Mouse (Mus musculus) T-helper 2 cell (primary cell): ENCODE results near the gene Nop53.

ENCODE experiments used
- in situ Hi-C: fragments of 300-600 bp; cut with MboI, MseI; formaldehyde crosslinking; loops from one replicate; pipeline ENCODE4 v1.15.1; 2025; ENCODE audit warnings: high pct_unique_total_duplicates

The Nop53 gene

GRCm38 (mm10) chr7:15945721-15946536 lies at the start of gene Nop53:
Nop53 (minus strand) TSS chr7:15946074.
- in situ Hi-C loops = loop anchor here (25.0 kb wide), 1 partner anchor 941 kb away; the partner anchor contains the start of genes Dact3 and Gng8

DNA sequence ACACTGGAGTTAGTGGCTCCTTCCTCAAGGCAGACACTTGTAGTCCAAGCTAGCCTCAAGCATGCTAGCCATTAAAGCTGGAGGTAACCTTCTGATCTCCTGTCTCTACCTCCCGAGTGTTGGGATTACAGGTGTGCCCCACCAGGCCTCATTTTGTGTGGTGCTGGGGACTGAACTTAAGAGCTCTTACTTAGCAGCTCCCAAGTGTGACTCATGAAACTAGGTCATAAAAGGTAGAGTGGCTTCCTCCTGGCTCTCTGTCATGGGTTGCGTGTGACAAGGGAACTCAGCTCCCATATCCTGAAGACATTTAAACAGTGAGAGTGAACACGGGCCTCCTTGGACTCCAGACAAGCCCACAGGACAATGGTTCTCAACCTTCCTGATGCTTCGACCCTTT lies 47.9 kb upstream of the Nop53 start:
- in situ Hi-C loops = no loop called here

DNA sequence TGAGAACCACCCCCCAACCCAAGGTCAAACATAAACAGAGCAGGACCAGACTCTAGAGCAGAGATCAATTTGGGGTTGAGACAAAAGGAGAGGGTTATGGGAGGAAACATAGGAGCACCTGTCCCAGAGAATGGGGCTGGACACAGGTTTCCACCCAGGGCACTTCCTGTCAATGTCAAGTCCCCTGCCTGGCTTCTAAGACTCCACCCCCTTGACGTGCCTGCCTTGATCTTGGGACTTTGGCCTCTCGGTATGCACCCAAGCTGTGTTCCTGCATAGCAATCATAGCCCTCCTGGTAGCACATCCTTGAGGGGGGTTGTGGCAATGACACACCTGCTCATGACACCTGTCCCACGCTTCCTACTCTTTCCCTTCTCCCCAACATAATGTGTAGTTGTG lies 47.3 kb upstream of the Nop53 start:
- in situ Hi-C loops = no loop called here

DNA sequence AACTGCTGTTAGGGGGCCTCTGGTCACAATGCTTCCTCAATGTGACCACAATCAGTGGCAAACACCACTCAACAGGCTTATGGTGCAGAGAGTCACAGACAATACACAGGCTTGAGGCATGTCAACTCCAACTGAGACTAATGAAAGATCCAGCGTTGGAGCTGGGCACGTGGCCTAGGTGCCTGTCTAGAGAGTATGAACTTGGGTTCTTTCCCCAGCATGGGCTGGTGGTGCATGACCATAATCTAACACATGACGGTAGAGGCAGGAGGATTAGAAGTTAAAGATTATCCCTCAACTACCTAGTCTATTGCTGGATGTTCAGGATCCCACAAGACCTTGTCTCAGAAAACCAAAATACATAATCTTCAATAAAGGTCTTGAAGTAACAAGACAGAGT lies 45.9 kb upstream of the Nop53 start:
- in situ Hi-C loops = no loop called here

DNA sequence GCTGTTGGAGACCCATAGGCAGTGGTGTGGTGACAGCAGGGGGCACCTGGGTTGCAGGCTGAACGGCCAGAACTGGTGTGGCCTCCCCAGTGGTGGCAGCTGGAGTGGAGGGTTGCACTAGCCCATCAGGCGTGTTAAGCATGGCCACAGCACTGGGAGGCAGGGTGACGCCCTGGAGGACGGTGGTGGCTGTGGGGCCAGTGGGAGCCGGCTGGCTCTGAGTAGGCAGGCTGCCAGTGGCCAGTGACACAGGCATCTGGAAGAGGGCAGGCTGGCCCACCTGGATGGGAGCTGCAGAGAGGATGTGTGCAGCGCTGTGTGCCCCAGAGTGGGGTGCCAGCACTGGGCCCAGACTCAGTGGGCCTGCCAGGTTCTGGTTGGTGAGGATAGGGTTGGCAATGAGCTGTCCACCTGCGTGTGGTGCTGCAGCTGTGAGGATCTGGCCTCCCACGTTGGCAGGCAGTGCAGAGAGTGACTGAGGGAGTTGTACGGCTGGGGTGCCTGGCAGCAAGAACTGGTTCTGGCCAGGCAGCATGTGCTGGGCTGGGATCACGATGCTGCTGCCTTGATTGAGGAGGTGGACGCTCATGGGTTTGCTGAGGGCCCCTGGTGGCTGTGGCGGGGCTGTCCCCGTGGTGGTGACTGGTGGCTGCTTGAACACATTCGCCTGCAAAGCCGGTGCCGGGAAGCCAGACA lies 41.9 kb upstream of the Nop53 start:
- in situ Hi-C loops = no loop called here

- in situ Hi-C loops = loop anchor here (5.0 kb wide), 1 partner anchor 74 kb away; no protein-coding TSS in a partner anchor
Measured at GRCm38 (mm10) chr7:15982729-15983407, 37.0 kb upstream of the Nop53 start.

DNA sequence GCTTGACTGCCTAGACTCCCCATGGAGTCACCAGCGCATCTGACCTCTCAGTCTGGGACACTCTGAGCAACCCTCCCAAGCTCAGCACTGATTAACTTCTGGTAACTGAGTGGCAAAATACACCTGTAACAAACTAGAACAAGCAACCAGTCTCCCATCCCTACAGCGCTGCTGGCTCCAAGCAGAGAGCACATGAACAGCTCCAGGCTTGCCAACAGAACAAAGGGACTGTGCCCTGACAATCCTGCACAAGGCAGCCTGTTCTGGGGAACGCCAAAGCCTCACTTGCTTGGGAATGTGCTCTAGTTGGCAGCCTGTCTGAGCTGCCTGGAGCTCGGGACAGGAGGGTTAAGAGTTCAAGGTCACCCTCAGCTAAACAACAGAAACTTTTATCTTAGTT lies 35.7 kb upstream of the Nop53 start:
- in situ Hi-C loops = loop anchor here (5.0 kb wide), 1 partner anchor 76 kb away; no protein-coding TSS in a partner anchor

GRCm38 (mm10) chr7:15980246-15980645 lies 34.4 kb upstream of the Nop53 start:
- in situ Hi-C loops = loop anchor here (5.0 kb wide), 1 partner anchor 77 kb away; no protein-coding TSS in a partner anchor

- in situ Hi-C loops = no loop called here
Measured at GRCm38 (mm10) chr7:15975904-15976303, 30.0 kb upstream of the Nop53 start.

DNA sequence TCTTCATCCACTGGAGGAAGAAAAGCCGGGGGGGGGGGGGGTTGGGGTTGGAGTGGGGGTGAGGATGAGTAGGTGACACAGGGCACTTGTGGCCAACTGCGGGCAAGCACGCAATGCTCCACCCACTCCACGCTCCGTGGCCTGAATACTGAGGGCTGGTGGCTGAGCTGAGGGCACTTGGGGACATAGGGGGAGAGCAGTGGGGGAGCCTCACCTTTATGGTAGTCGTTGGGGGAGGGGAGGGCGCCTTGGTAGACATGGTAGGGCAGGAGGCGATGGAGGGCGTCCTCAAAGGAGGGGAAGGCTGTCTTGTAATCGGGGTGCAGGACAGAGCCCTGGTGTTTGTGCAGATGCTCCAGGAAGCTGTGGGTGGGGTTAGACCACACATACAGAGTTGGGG lies 29.6 kb upstream of the Nop53 start:
- in situ Hi-C loops = no loop called here

DNA sequence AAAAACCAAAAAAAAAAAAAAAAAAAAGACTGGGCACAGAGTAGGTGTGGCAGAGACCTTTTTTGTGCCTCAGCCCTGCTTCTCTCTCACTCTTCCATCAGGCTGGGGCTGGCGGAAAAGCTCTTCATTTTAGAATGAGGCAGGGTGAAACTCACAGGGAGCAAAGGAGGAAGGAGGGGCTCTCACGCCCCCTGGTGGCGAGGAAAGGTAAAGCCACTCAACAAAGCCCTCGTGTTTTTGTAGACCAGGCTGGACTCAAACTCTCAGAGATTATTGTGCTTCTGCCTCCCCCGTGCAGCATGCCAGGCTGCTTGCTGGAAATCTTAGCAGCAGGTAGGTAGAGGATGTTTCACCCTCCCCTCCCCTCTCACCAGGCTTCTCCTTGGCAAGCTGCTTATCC lies 28.8 kb upstream of the Nop53 start:
- in situ Hi-C loops = loop anchor here (5.0 kb wide), 2 partner anchors 38 to 42 kb away; no protein-coding TSS in a partner anchor

GRCm38 (mm10) chr7:15972247-15972646 lies 26.4 kb upstream of the Nop53 start:
- in situ Hi-C loops = loop anchor here (5.0 kb wide), 2 partner anchors 40 kb away; no protein-coding TSS in a partner anchor

- in situ Hi-C loops = loop anchor here (5.0 kb wide), 2 partner anchors 37 to 43 kb away; no protein-coding TSS in a partner anchor
Measured at GRCm38 (mm10) chr7:15969674-15970073, 23.8 kb upstream of the Nop53 start.

- in situ Hi-C loops = no loop called here
Measured at GRCm38 (mm10) chr7:15968322-15968721, 22.4 kb upstream of the Nop53 start.

DNA sequence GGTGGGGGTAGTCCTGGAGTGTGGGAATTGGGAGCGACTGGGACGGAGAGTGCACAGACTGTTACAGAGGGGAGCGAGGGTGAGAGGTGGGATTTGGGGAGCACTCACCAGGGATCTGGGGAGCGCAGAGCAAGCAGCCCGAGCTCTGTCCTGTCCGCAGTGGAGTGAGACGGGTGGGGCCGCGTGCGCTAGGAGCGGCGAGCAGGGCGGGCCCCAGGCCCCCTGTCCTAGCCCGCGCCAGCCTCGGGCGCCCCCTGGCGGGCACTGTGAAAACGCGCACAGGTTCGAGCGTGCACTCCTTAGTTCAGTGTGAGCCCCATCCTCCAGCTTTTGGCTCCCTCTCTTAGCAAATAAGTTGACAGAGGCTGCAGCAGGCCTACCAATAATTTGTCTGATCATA lies 21.4 kb upstream of the Nop53 start, which contains the start of gene Ehd2:
Gene Ehd2, minus strand, starts transcription at position 256 of the 400 bp plus-strand sequence.
- in situ Hi-C loops = no loop called here

DNA sequence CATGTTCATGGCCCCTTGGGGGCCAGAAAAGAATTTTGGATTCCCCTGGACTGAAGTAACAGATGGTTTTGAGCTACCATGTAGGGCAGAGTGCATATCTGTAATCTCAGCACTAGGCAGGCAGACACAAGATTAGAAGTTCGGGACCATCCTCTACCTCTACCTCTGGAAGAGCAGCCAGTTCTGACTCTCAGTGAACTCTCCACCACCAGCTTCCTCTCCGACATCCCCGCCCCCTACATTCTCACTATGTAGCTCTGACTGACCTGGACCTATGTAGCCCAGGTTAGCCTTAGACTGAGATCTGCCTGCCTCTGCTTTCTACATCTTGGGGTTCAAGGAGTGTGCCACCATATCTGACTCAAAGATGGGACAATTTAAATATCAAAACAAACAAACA lies 20.6 kb upstream of the Nop53 start:
- in situ Hi-C loops = no loop called here

- in situ Hi-C loops = no loop called here
Measured at GRCm38 (mm10) chr7:15963798-15964652, 18.2 kb upstream of the Nop53 start.

- in situ Hi-C loops = no loop called here
Measured at GRCm38 (mm10) chr7:15962311-15963288, 16.7 kb upstream of the Nop53 start.

DNA sequence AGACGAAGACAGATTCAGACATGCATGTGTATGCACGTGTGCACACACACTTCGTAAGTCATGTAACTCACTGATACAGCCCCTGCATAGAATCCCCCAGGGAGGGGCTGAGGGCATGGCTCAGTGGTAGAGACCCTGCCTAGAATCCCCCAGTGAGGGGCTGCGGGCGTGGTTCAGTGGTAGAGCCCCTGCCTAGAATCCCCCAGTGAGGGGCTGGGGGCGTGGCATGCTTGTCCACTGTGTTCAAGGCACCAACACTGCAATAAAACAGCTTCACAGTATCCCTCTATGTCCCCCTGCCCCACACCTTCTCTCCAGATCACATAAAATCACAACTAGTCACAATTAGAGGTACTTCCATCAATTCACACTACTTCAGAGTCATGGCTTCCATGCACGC lies 15.9 kb upstream of the Nop53 start:
- in situ Hi-C loops = no loop called here

- in situ Hi-C loops = no loop called here
Measured at GRCm38 (mm10) chr7:15961239-15961638, 15.4 kb upstream of the Nop53 start.
